ENCODE assay signal across 12 mouse cellular contexts in the genomic region with DNA sequence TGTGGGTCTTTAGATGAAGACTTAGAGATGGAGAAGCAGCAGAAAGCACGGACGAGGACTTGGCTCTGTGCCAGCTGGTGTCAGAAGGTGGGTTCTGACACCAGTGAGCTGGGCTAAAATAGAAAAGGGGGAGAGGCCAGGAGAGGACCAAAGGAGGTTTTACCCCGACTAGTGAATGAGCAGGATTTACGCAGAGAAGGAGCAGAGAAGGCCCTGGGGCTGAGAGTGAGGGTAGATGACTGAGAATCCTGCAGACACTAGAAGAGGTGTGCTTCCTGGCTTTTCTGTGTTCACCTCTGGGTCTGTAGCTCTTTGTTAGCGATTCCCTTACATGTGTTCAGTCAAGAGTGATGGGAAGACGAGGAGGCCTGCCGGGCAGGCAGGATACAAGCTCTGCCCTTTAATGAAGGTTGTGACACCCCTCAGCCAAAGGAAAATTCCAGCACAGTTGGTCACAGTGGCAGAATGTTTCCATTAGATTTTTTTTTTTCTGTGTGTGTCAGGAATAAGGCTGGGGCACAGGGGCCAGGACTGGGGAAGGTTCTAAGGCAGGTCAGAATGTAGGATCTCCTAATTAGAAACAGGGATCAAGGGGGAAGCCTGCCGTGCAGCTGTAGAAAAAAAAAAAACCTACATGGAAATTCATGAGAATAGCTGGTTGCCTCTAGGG. TPM values are rescaled to one million over a fixed set of nuclear protein-coding genes. Genes with fewer than 3 reads are reported as not detected.
DNase-seq lines count a peak whose midpoint lies in the region; ATAC-seq and TF ChIP-seq lines count a peak whose summit lies in the region.
"Had no signal": no experiment of that assay in that cellular context is flagged by ENCODE, and none has a peak within 500 bp of the region (broad histone marks: within the 10 kb centered on the region; RNA-seq: fewer than 3 reads in every experiment).

No protein-coding gene starts in this region.

- H3K9ac ChIP-seq in lung, embryonic 14.5 days: no peak overlapping the region
- H3K9ac ChIP-seq in embryonic facial prominence, embryonic 14.5 days (ENCODE audit: low read depth, low read length): no peak overlapping the region
- H3K9ac ChIP-seq in hindbrain, embryonic 16.5 days (ENCODE audit: low read depth, low read length): peak overlapping the region; percentile 66
- peak overlapping the region; percentile 74 for H3K9ac ChIP-seq in neural tube, embryonic 14.5 days (replicated peaks; ENCODE audit: low read depth, low read length)

- H3K36me3 ChIP-seq in lung, embryonic 14.5 days (ENCODE audit: insufficient read depth): no peaks in the 10 kb centered on the region
- no peaks in the 10 kb centered on the region for H3K36me3 ChIP-seq in embryonic facial prominence, embryonic 14.5 days (ENCODE audit: control insufficient read depth, insufficient read depth, low read length)
- H3K36me3 ChIP-seq in hindbrain, embryonic 16.5 days (ENCODE audit: control insufficient read depth, insufficient read depth, low read length): no peaks in the 10 kb centered on the region
- no peaks in the 10 kb centered on the region for H3K36me3 ChIP-seq in neural tube, embryonic 14.5 days (ENCODE audit: control insufficient read depth, insufficient read depth, low read length)

- H3K4me2 ChIP-seq in lung, embryonic 14.5 days: peak overlapping the region; percentile 91
- H3K4me2 ChIP-seq in embryonic facial prominence, embryonic 14.5 days (ENCODE audit: low read depth, low read length): peak overlapping the region; percentile 89
- peak overlapping the region; percentile 70 for H3K4me2 ChIP-seq in hindbrain, embryonic 16.5 days (ENCODE audit: low read length)
- H3K4me2 ChIP-seq in neural tube, embryonic 14.5 days (ENCODE audit: low read depth, low read length): peak overlapping the region; percentile 74

- peak; percentile 36 for DNase-seq in lung, embryonic 14.5 days
- DNase-seq in lung, postnatal 14 days: no peak
- no peak for DNase-seq in embryonic facial prominence, embryonic 14.5 days (ENCODE audit: low spot score)
- DNase-seq in adrenal gland, postnatal 4 days (ENCODE audit: low spot score in 2 of 2): no peak
- DNase-seq in adrenal gland, adult 2 months: no peak
- no peak for DNase-seq in adrenal gland, postnatal 25 days
- DNase-seq: kidney, adult 9 months had no signal

- 55% methylated on average over 8 of the region's 8 CpGs for whole genome bisulfite sequencing in lung, embryonic 14.5 days
- WGBS in embryonic facial prominence, embryonic 14.5 days: 18% methylated on average over 8 of the region's 8 CpGs
- WGBS in hindbrain, embryonic 16.5 days: 24% methylated on average over 8 of the region's 8 CpGs
- WGBS in neural tube, embryonic 14.5 days: 32% methylated on average over 8 of the region's 8 CpGs

- peaks cover 29% of the 10 kb centered on the region for H3K4me1 ChIP-seq in lung, embryonic 14.5 days (ENCODE audit: insufficient read depth)
- peaks cover 24% of the 10 kb centered on the region for H3K4me1 ChIP-seq in embryonic facial prominence, embryonic 14.5 days (ENCODE audit: control insufficient read depth, insufficient read depth, low read length)
- H3K4me1 ChIP-seq in hindbrain, embryonic 16.5 days (ENCODE audit: control insufficient read depth, insufficient read depth, low read depth, low read length): peaks cover 41% of the 10 kb centered on the region
- peaks cover 25% of the 10 kb centered on the region; the same call in 1 of the 2 replicates for H3K4me1 ChIP-seq in neural tube, embryonic 14.5 days (ENCODE audit: control insufficient read depth, insufficient read depth, low read length)

- no peak for TF ChIP-seq CTCF in lung, embryonic 14.5 days (IDR thresholded peaks at IDR 0.05; ENCODE audit: low read depth)

- H3K9me3 ChIP-seq in lung, embryonic 14.5 days (ENCODE audit: low read depth, low read length): no peaks in the 10 kb centered on the region
- no peaks in the 10 kb centered on the region for H3K9me3 ChIP-seq in embryonic facial prominence, embryonic 14.5 days (ENCODE audit: control insufficient read depth, low read length)
- H3K9me3 ChIP-seq in hindbrain, embryonic 16.5 days (ENCODE audit: control insufficient read depth, low read length): no peaks in the 10 kb centered on the region
- no peaks in the 10 kb centered on the region for H3K9me3 ChIP-seq in neural tube, embryonic 14.5 days (ENCODE audit: control insufficient read depth, low read length)

- no peak overlapping the region for H3K27ac ChIP-seq in lung, embryonic 14.5 days (ENCODE audit: low read depth)
- H3K27ac ChIP-seq in embryonic facial prominence, embryonic 14.5 days (replicated peaks; ENCODE audit: low read depth, low read length): peak overlapping the region; percentile 68
- peak overlapping the region; percentile 59; the same call in 1 of the 2 replicates for H3K27ac ChIP-seq in hindbrain, embryonic 16.5 days (ENCODE audit: low read depth, low read length)
- peak overlapping the region; percentile 74 for H3K27ac ChIP-seq in neural tube, embryonic 14.5 days (ENCODE audit: low read depth, low read length)

- no peaks in the 10 kb centered on the region for H3K27me3 ChIP-seq in lung, embryonic 14.5 days (ENCODE audit: insufficient read depth, low read length)
- H3K27me3 ChIP-seq in embryonic facial prominence, embryonic 14.5 days (replicated peaks; ENCODE audit: control insufficient read depth, insufficient read depth, low read length): no peaks in the 10 kb centered on the region
- no peaks in the 10 kb centered on the region for H3K27me3 ChIP-seq in hindbrain, embryonic 16.5 days (replicated peaks; ENCODE audit: control insufficient read depth, insufficient read depth, low read length)
- no peaks in the 10 kb centered on the region for H3K27me3 ChIP-seq in neural tube, embryonic 14.5 days (ENCODE audit: control insufficient read depth, insufficient read depth, low read length)

- no peak for ATAC-seq in lung, embryonic 14.5 days (ENCODE audit: insufficient read depth)
- ATAC-seq in embryonic facial prominence, embryonic 14.5 days (ENCODE audit: low read depth): no peak
- no peak for ATAC-seq in hindbrain, embryonic 16.5 days
- no peak for ATAC-seq in neural tube, embryonic 14.5 days (ENCODE audit: low read depth)
- ATAC-seq: lung, postnatal 0 days had no signal

- H3K4me3 ChIP-seq in lung, embryonic 14.5 days (ENCODE audit: low read depth, low read length): no peak overlapping the region
- peak overlapping the region; percentile 64 for H3K4me3 ChIP-seq in embryonic facial prominence, embryonic 14.5 days (ENCODE audit: low read depth, low read length)
- peak overlapping the region; percentile 63 for H3K4me3 ChIP-seq in hindbrain, embryonic 16.5 days (ENCODE audit: low read length)
- H3K4me3 ChIP-seq in neural tube, embryonic 14.5 days (ENCODE audit: low read depth, low read length): peak overlapping the region; percentile 59

RNA-seq across cellular contexts. Expression of gene Dixdc1, which starts 13.3 kb away (rescaled TPM):
- 11.6 and 12.1 TPM in 2 replicates for polyA plus RNA-seq in lung, embryonic 14.5 days (2014; fragmentation: Nextera tagmentation; extraction: Ambion mirVana)
- polyA plus RNA-seq in embryonic facial prominence, embryonic 14.5 days (2014; fragmentation: Nextera tagmentation; extraction: Ambion mirVana): 14.0 and 16.9 TPM in 2 replicates
- 31.6 and 33.7 TPM in 2 replicates for polyA plus RNA-seq in hindbrain, embryonic 16.5 days (2015; fragmentation: Nextera tagmentation; extraction: Ambion mirVana)
- 39.2 and 41.4 TPM in 2 replicates for polyA plus RNA-seq in neural tube, embryonic 14.5 days (2014; fragmentation: Nextera tagmentation; extraction: Ambion mirVana)
- total RNA-seq in adrenal gland, postnatal 4 days (2021): 10 to 100 TPM; 16.0 to 19.7 TPM
- 1 to 10 TPM; 5.2 to 8.9 TPM for total RNA-seq in adrenal gland, adult 2 months (2021)
- 1.7 and 1.8 TPM in 2 replicates for polyA plus RNA-seq in adrenal gland, adult 2 months (2012; rRNA removed)
- total RNA-seq in adrenal gland, postnatal 25 days (2021): 8.1 and 8.4 TPM in 2 replicates
- total RNA-seq: common myeloid progenitor, adult 5-6 weeks; MEL had no signal

RNA-seq across cellular contexts. Expression of gene 2310030G06Rik, which starts 20.3 kb away (rescaled TPM):
- 9.7 and 10.0 TPM in 2 replicates for polyA plus RNA-seq in lung, embryonic 14.5 days (2014; fragmentation: Nextera tagmentation; extraction: Ambion mirVana)
- polyA plus RNA-seq in embryonic facial prominence, embryonic 14.5 days (2014; fragmentation: Nextera tagmentation; extraction: Ambion mirVana): 4.0 and 6.8 TPM in 2 replicates
- polyA plus RNA-seq in hindbrain, embryonic 16.5 days (2015; fragmentation: Nextera tagmentation; extraction: Ambion mirVana): 2.1 and 2.5 TPM in 2 replicates
- 2.1 and 2.7 TPM in 2 replicates for polyA plus RNA-seq in neural tube, embryonic 14.5 days (2014; fragmentation: Nextera tagmentation; extraction: Ambion mirVana)
- 10 to 100 TPM; 11.2 to 11.4 TPM for total RNA-seq in adrenal gland, postnatal 4 days (2021)
- 1 to 10 TPM; 4.3 to 6.1 TPM for total RNA-seq in adrenal gland, adult 2 months (2021)
- polyA plus RNA-seq in adrenal gland, adult 2 months (2012; rRNA removed): 1.5 and 1.7 TPM in 2 replicates
- 3.0 and 6.0 TPM in 2 replicates for total RNA-seq in adrenal gland, postnatal 25 days (2021)
- total RNA-seq: common myeloid progenitor, adult 5-6 weeks; MEL had no signal

RNA-seq across cellular contexts. Expression of gene Cryab, which starts 25.1 kb away (rescaled TPM):
- polyA plus RNA-seq in lung, embryonic 14.5 days (2014; fragmentation: Nextera tagmentation; extraction: Ambion mirVana): 41.1 and 64.3 TPM in 2 replicates
- 218 and 275 TPM in 2 replicates for polyA plus RNA-seq in embryonic facial prominence, embryonic 14.5 days (2014; fragmentation: Nextera tagmentation; extraction: Ambion mirVana)
- 16.3 and 20.9 TPM in 2 replicates for polyA plus RNA-seq in hindbrain, embryonic 16.5 days (2015; fragmentation: Nextera tagmentation; extraction: Ambion mirVana)
- polyA plus RNA-seq in neural tube, embryonic 14.5 days (2014; fragmentation: Nextera tagmentation; extraction: Ambion mirVana): 3.4 and 14.5 TPM in 2 replicates
- 10 to 100 TPM; 47.8 to 84.1 TPM for total RNA-seq in adrenal gland, postnatal 4 days (2021)
- total RNA-seq in adrenal gland, adult 2 months (2021): 10 to 100 TPM; 28.6 to 46.1 TPM
- 67.3 and 78.0 TPM in 2 replicates for polyA plus RNA-seq in adrenal gland, adult 2 months (2012; rRNA removed)
- total RNA-seq in adrenal gland, postnatal 25 days (2021): 21.0 and 21.2 TPM in 2 replicates
- total RNA-seq: MEL had no signal

RNA-seq across cellular contexts. Expression of gene Hspb2, which starts 26.1 kb away (rescaled TPM):
- 3.4 and 6.0 TPM in 2 replicates for polyA plus RNA-seq in lung, embryonic 14.5 days (2014; fragmentation: Nextera tagmentation; extraction: Ambion mirVana)
- 112 and 136 TPM in 2 replicates for polyA plus RNA-seq in embryonic facial prominence, embryonic 14.5 days (2014; fragmentation: Nextera tagmentation; extraction: Ambion mirVana)
- polyA plus RNA-seq in hindbrain, embryonic 16.5 days (2015; fragmentation: Nextera tagmentation; extraction: Ambion mirVana): 1.1 and 5.2 TPM in 2 replicates
- polyA plus RNA-seq in neural tube, embryonic 14.5 days (2014; fragmentation: Nextera tagmentation; extraction: Ambion mirVana): 0.72 TPM in 1 of 2 replicates, not detected in the other
- 1 to 10 TPM; 4.8 to 7.6 TPM for total RNA-seq in adrenal gland, postnatal 4 days (2021)
- total RNA-seq in adrenal gland, adult 2 months (2021): 1 to 10 TPM; 1.2 to 3.6 TPM
- polyA plus RNA-seq in adrenal gland, adult 2 months (2012; rRNA removed): 9.2 and 10.2 TPM in 2 replicates
- 2.0 and 2.9 TPM in 2 replicates for total RNA-seq in adrenal gland, postnatal 25 days (2021)
- total RNA-seq: common myeloid progenitor, adult 5-6 weeks; MEL had no signal

RNA-seq across cellular contexts. Expression of gene Fdxacb1, which starts 42.0 kb away (rescaled TPM):
- polyA plus RNA-seq in lung, embryonic 14.5 days (2014; fragmentation: Nextera tagmentation; extraction: Ambion mirVana): 15.2 and 15.3 TPM in 2 replicates
- 10.2 and 14.2 TPM in 2 replicates for polyA plus RNA-seq in embryonic facial prominence, embryonic 14.5 days (2014; fragmentation: Nextera tagmentation; extraction: Ambion mirVana)
- 10.7 and 11.1 TPM in 2 replicates for polyA plus RNA-seq in hindbrain, embryonic 16.5 days (2015; fragmentation: Nextera tagmentation; extraction: Ambion mirVana)
- 11.2 and 11.5 TPM in 2 replicates for polyA plus RNA-seq in neural tube, embryonic 14.5 days (2014; fragmentation: Nextera tagmentation; extraction: Ambion mirVana)
- 1 to 10 TPM; 8.2 to 9.7 TPM for total RNA-seq in adrenal gland, postnatal 4 days (2021)
- 1 to 10 TPM; 5.7 to 5.8 TPM for total RNA-seq in adrenal gland, adult 2 months (2021)
- polyA plus RNA-seq in adrenal gland, adult 2 months (2012; rRNA removed): 2.1 and 2.7 TPM in 2 replicates
- total RNA-seq in adrenal gland, postnatal 25 days (2021): 8.2 and 9.0 TPM in 2 replicates

Comparison
In these comparisons a context has a peak if more than half of its experiments do, and no peak if none do; other contexts are left out.
1. H3K9ac ChIP-seq: peak in hindbrain, embryonic 16.5 days (single experiment) and neural tube, embryonic 14.5 days (single experiment); none in lung, embryonic 14.5 days (single experiment) and embryonic facial prominence, embryonic 14.5 days (single experiment).
2. Peak in every context shown above with its lines, with median percentiles within 50 percentile points of each other: H3K4me2 ChIP-seq.